Mouse (Mus musculus) embryo, embryonic 10.5 days (tissue): ENCODE measurements at regions not wholly inside any gene's neighbourhood (a gene's known extent, or its start where the extent isn't known, plus 50 kb on each side); places are given as distances from the start of the nearest gene placed in this dataset.

Experiments
- DNase-seq: peaks from one replicate; pipeline ENCODE4 v3.0.0-alpha.2; 2015; ENCODE audit warnings: low spot score

GRCm38 (mm10) chr8:107860251-107860650 is 82.2 kb upstream of the Zfhx3 start:
- DNase-seq, result no peak

- no peak for DNase-seq
Measured at GRCm38 (mm10) chr8:107864802-107865651, 77.4 kb upstream of the Zfhx3 start.

- no peak for DNase-seq
Measured at GRCm38 (mm10) chr8:107865744-107866143, 76.7 kb upstream of the Zfhx3 start.

- DNase-seq, result no peak
Measured at GRCm38 (mm10) chr8:107871718-107872117, 70.7 kb upstream of the Zfhx3 start.

GRCm38 (mm10) chr8:107872121-107872520 is 70.3 kb upstream of the Zfhx3 start:
- no peak for DNase-seq

GRCm38 (mm10) chr8:107876455-107876854 is 66.0 kb upstream of the Zfhx3 start:
- no peak for DNase-seq

GRCm38 (mm10) chr8:107881851-107882250 is 60.6 kb upstream of the Zfhx3 start:
- DNase-seq, result peak; percentile 84

- DNase-seq, result no peak
Measured at GRCm38 (mm10) chr8:107885547-107885946, 56.9 kb upstream of the Zfhx3 start.

- peak; percentile 70 for DNase-seq
Measured at GRCm38 (mm10) chr8:107885971-107886370, 56.5 kb upstream of the Zfhx3 start.

- DNase-seq, result no peak
Measured at GRCm38 (mm10) chr8:107886516-107887253, 55.8 kb upstream of the Zfhx3 start.

- DNase-seq, result peak; percentile 56
Measured at GRCm38 (mm10) chr8:107887333-107887732, 55.1 kb upstream of the Zfhx3 start.

GRCm38 (mm10) chr8:107890922-107891321 is 51.5 kb upstream of the Zfhx3 start:
- peak; percentile 38 for DNase-seq
